Mouse (Mus musculus): ENCODE results near the gene Prss38. TPM values are rescaled to one million over a fixed set of nuclear protein-coding genes. Genes with fewer than 3 reads are reported as not detected.

Prss38 gene
- not detected in 2 replicates for polyA plus RNA-seq (2015; fragmentation: Nextera tagmentation; extraction: Ambion mirVana)

DNA sequence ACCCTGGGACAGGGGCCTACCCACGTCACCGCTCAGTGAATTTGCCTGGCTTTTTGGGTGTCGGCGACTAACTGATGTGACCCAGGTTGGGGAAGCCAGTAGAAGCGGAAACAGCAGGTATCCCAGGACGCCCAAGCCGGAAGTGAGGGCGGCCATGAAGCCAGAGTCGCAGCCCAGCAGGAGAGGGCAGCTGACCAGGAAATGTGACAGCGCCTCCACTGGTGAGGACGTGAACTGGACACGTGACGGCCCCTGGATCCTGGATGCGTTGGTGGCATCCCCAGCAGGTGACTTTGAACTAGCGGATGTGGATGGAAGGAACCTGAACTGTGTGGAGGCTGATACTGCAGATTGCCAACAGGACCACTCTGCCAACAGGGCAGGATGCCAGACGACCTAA, at the start of gene Prss38:
Prss38 (minus strand) TSS at position 183 of the 400 bp plus-strand sequence.
- no peak within 1 kb of the TSS for H3K27ac ChIP-seq (ENCODE audit: low read length)
- no peaks in the 10 kb centered on the region for H3K36me3 ChIP-seq (ENCODE audit: control insufficient read depth, insufficient read depth, low read length)
- no peaks in the 10 kb centered on the region for H3K27me3 ChIP-seq (ENCODE audit: control insufficient read depth, insufficient read depth, low read depth, low read length)
- no peak for ATAC-seq
- no peak within 1 kb of the TSS; the same call in 1 of the 2 replicates for H3K9ac ChIP-seq (ENCODE audit: low read depth, low read length)
- no peak within 1 kb of the TSS for H3K4me2 ChIP-seq (ENCODE audit: low read length)
- 82% methylated on average over 16 of the region's 16 CpGs for WGBS
- no peak within 1 kb of the TSS for H3K4me3 ChIP-seq (ENCODE audit: low read depth, low read length)
- no peaks in the 10 kb centered on the region for H3K9me3 ChIP-seq (replicated peaks; ENCODE audit: control insufficient read depth, low read length, poor library complexity, severe bottlenecking)
- H3K4me1 ChIP-seq (ENCODE audit: control insufficient read depth, insufficient read depth, low read length), result no peaks in the 10 kb centered on the region

GRCm38 (mm10) chr11:59423010-59423588, 47.6 kb upstream of the Prss38 start:
- no peaks in the 10 kb centered on the region for H3K9me3 ChIP-seq (replicated peaks; ENCODE audit: control insufficient read depth, low read length, poor library complexity, severe bottlenecking)
- no peak overlapping the region for H3K27ac ChIP-seq (ENCODE audit: low read length)
- H3K4me3 ChIP-seq (ENCODE audit: low read depth, low read length), result no peak overlapping the region
- H3K4me2 ChIP-seq (ENCODE audit: low read length), result no peak overlapping the region
- no peaks in the 10 kb centered on the region; the same call in 1 of the 2 replicates for H3K4me1 ChIP-seq (ENCODE audit: control insufficient read depth, insufficient read depth, low read length)
- ATAC-seq, result no peak
- peaks cover 55% of the 10 kb centered on the region for H3K36me3 ChIP-seq (ENCODE audit: control insufficient read depth, insufficient read depth, low read length)
- no peak overlapping the region for H3K9ac ChIP-seq (ENCODE audit: low read depth, low read length)
- no peaks in the 10 kb centered on the region for H3K27me3 ChIP-seq (ENCODE audit: control insufficient read depth, insufficient read depth, low read depth, low read length)
- 89% methylated on average over 5 of the region's 5 CpGs for WGBS

- no peak overlapping the region for H3K4me2 ChIP-seq (ENCODE audit: low read length)
- H3K4me3 ChIP-seq (ENCODE audit: low read depth, low read length), result no peak overlapping the region
- no peaks in the 10 kb centered on the region; the same call in 1 of the 2 replicates for H3K4me1 ChIP-seq (ENCODE audit: control insufficient read depth, insufficient read depth, low read length)
- peaks cover 48% of the 10 kb centered on the region for H3K36me3 ChIP-seq (ENCODE audit: control insufficient read depth, insufficient read depth, low read length)
- no peak for ATAC-seq
- H3K27ac ChIP-seq (ENCODE audit: low read length), result no peak overlapping the region
- H3K27me3 ChIP-seq (ENCODE audit: control insufficient read depth, insufficient read depth, low read depth, low read length), result no peaks in the 10 kb centered on the region
- no peaks in the 10 kb centered on the region for H3K9me3 ChIP-seq (replicated peaks; ENCODE audit: control insufficient read depth, low read length, poor library complexity, severe bottlenecking)
- WGBS, result 94% methylated on average over 2 of the region's 2 CpGs
- no peak overlapping the region for H3K9ac ChIP-seq (ENCODE audit: low read depth, low read length)
Observed at GRCm38 (mm10) chr11:59421967-59422366, 46.5 kb upstream of the Prss38 start.

- 90% methylated on average over 8 of the region's 8 CpGs for WGBS
- no peaks in the 10 kb centered on the region for H3K27me3 ChIP-seq (ENCODE audit: control insufficient read depth, insufficient read depth, low read depth, low read length)
- H3K36me3 ChIP-seq (ENCODE audit: control insufficient read depth, insufficient read depth, low read length), result peaks cover 43% of the 10 kb centered on the region
- H3K9me3 ChIP-seq (replicated peaks; ENCODE audit: control insufficient read depth, low read length, poor library complexity, severe bottlenecking), result no peaks in the 10 kb centered on the region
- no peak overlapping the region for H3K27ac ChIP-seq (ENCODE audit: low read length)
- no peak overlapping the region for H3K4me2 ChIP-seq (ENCODE audit: low read length)
- no peak overlapping the region for H3K4me3 ChIP-seq (ENCODE audit: low read depth, low read length)
- ATAC-seq, result no peak
- H3K4me1 ChIP-seq (ENCODE audit: control insufficient read depth, insufficient read depth, low read length), result no peaks in the 10 kb centered on the region; the same call in 1 of the 2 replicates
- no peak overlapping the region for H3K9ac ChIP-seq (ENCODE audit: low read depth, low read length)
Observed at GRCm38 (mm10) chr11:59421436-59421835, 46.0 kb upstream of the Prss38 start.

GRCm38 (mm10) chr11:59418708-59419107, 43.3 kb upstream of the Prss38 start:
- Histone ChIP-seq H3K9ac (ENCODE audit: low read depth, low read length) (no peak overlapping the region), H3K4me1 (ENCODE audit: control insufficient read depth, insufficient read depth, low read length) (no peaks in the 10 kb centered on the region), H3K4me3 (ENCODE audit: low read depth, low read length) (no peak overlapping the region), H3K4me2 (ENCODE audit: low read length) (no peak overlapping the region), H3K36me3 (ENCODE audit: control insufficient read depth, insufficient read depth, low read length) (peaks cover 39% of the 10 kb centered on the region), H3K27ac (ENCODE audit: low read length) (no peak overlapping the region), H3K27me3 (ENCODE audit: control insufficient read depth, insufficient read depth, low read depth, low read length) (no peaks in the 10 kb centered on the region), H3K9me3 (replicated peaks; ENCODE audit: control insufficient read depth, low read length, poor library complexity, severe bottlenecking) (no peaks in the 10 kb centered on the region)
- ATAC-seq, result no peak
- WGBS, result 89% methylated on average over 5 of the region's 5 CpGs

- Histone ChIP-seq H3K9me3 (replicated peaks; ENCODE audit: control insufficient read depth, low read length, poor library complexity, severe bottlenecking) (no peaks in the 10 kb centered on the region), H3K27me3 (ENCODE audit: control insufficient read depth, insufficient read depth, low read depth, low read length) (no peaks in the 10 kb centered on the region), H3K4me2 (ENCODE audit: low read length) (no peak overlapping the region), H3K27ac (ENCODE audit: low read length) (no peak overlapping the region), H3K4me3 (ENCODE audit: low read depth, low read length) (no peak overlapping the region), H3K36me3 (ENCODE audit: control insufficient read depth, insufficient read depth, low read length) (peaks cover 3% of the 10 kb centered on the region), H3K9ac (ENCODE audit: low read depth, low read length) (no peak overlapping the region), H3K4me1 (ENCODE audit: control insufficient read depth, insufficient read depth, low read length) (0 out of 2 replicates have a peak, but pooled peaks cover 7% of the 10 kb centered on the region)
- WGBS, result 92% methylated on average over 13 of the region's 13 CpGs
- ATAC-seq, result no peak
Observed at GRCm38 (mm10) chr11:59412999-59413863, 37.8 kb upstream of the Prss38 start.

DNA sequence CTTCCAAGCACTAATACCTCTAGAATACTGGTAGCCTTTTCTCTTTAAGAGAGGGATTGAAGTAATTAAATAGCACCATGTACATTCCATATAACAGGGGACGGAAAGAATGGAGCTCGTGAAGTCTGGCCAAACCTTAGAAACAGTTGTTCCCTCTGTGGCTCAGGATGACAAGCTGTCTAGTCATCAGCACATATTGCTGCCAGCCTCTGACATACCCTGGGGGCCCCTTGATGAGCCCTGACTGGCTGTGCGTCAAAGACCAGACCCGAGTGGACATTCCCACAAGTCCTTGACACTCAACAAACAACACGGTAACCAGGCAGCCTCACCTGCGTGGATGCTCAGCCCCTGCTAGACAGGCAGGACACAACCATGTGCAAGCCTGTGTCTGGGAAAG, 36.6 kb upstream of the Prss38 start:
- Histone ChIP-seq H3K9me3 (replicated peaks; ENCODE audit: control insufficient read depth, low read length, poor library complexity, severe bottlenecking) (no peaks in the 10 kb centered on the region), H3K27me3 (ENCODE audit: control insufficient read depth, insufficient read depth, low read depth, low read length) (no peaks in the 10 kb centered on the region), H3K4me2 (ENCODE audit: low read length) (no peak overlapping the region), H3K4me3 (ENCODE audit: low read depth, low read length) (no peak overlapping the region), H3K4me1 (ENCODE audit: control insufficient read depth, insufficient read depth, low read length) (0 out of 2 replicates have a peak, but pooled peaks cover 7% of the 10 kb centered on the region), H3K36me3 (ENCODE audit: control insufficient read depth, insufficient read depth, low read length) (peaks cover 8% of the 10 kb centered on the region), H3K9ac (ENCODE audit: low read depth, low read length) (no peak overlapping the region), H3K27ac (ENCODE audit: low read length) (no peak overlapping the region)
- ATAC-seq, result no peak
- WGBS, result 68% methylated on average over 6 of the region's 6 CpGs

GRCm38 (mm10) chr11:59410851-59411250, 35.4 kb upstream of the Prss38 start:
- H3K36me3 ChIP-seq (ENCODE audit: control insufficient read depth, insufficient read depth, low read length), result peaks cover 16% of the 10 kb centered on the region

GRCm38 (mm10) chr11:59405761-59406160, 30.3 kb upstream of the Prss38 start:
- ATAC-seq, result no peak
- WGBS, result 91% methylated on average over 1 of the region's 1 CpGs
- Histone ChIP-seq H3K4me1 (ENCODE audit: control insufficient read depth, insufficient read depth, low read length) (no peaks in the 10 kb centered on the region), H3K4me3 (ENCODE audit: low read depth, low read length) (no peak overlapping the region), H3K27ac (ENCODE audit: low read length) (no peak overlapping the region), H3K9ac (ENCODE audit: low read depth, low read length) (no peak overlapping the region), H3K36me3 (ENCODE audit: control insufficient read depth, insufficient read depth, low read length) (peaks cover 20% of the 10 kb centered on the region), H3K9me3 (replicated peaks; ENCODE audit: control insufficient read depth, low read length, poor library complexity, severe bottlenecking) (no peaks in the 10 kb centered on the region), H3K4me2 (ENCODE audit: low read length) (no peak overlapping the region), H3K27me3 (ENCODE audit: control insufficient read depth, insufficient read depth, low read depth, low read length) (no peaks in the 10 kb centered on the region)

More at GRCm38 (mm10) chr11:59410851-59411250, 35.4 kb upstream of the Prss38 start:
- no peaks in the 10 kb centered on the region for H3K9me3 ChIP-seq (replicated peaks; ENCODE audit: control insufficient read depth, low read length, poor library complexity, severe bottlenecking)
- WGBS, result 88% methylated on average over 2 of the region's 2 CpGs
- no peak overlapping the region for H3K4me2 ChIP-seq (ENCODE audit: low read length)
- no peaks in the 10 kb centered on the region for H3K27me3 ChIP-seq (ENCODE audit: control insufficient read depth, insufficient read depth, low read depth, low read length)
- no peak overlapping the region for H3K4me3 ChIP-seq (ENCODE audit: low read depth, low read length)
- no peak for ATAC-seq
- no peak overlapping the region for H3K27ac ChIP-seq (ENCODE audit: low read length)
- 0 out of 2 replicates have a peak, but pooled peaks cover 7% of the 10 kb centered on the region for H3K4me1 ChIP-seq (ENCODE audit: control insufficient read depth, insufficient read depth, low read length)
- no peak overlapping the region for H3K9ac ChIP-seq (ENCODE audit: low read depth, low read length)

Measured in midbrain, embryonic 16.5 days (tissue).